Mouse (Mus musculus) liver, adult 2 months (tissue): ENCODE measurements around the gene Pcolce2.

Source experiments
- CTCF ChIP-seq: fragments of 200-500 bp; IDR thresholded peaks from 2 replicates; pipeline ENCODE4 v1.5.1; 2011; ENCODE audit warnings: low read depth, low read length, control low read depth
- POLR2A ChIP-seq: fragments of 200-500 bp; IDR thresholded peaks from 2 replicates; pipeline ENCODE4 v1.6.1; 2011; ENCODE audit warnings: low read length, control low read depth; ENCODE audit not compliant: insufficient read depth; ENCODE audit errors: extremely low read depth

DNA sequence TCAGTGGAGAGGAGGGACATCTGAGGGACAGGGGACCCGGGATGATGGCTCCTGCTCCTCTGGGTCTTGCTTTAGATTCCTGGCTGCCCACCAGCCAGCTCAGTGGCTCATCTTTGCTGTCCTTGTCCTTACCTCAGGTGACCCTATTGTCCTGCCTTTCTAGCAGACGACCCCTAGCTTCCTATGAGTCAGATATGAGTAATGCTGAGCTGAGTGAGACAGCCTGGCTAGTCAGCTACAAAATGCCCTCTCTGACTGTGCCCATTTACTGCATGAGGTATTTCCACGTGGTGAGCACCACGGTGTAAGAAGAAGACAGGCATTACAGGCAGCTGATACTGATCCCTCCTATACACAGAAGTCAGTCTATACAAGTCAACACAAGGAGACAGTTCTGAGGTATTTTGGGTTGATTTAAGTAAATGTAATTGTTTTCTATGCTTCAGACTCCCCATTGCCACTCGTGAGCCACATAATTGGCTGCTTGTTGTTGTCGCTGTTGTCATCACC lies 8.9 kb upstream of the Pcolce2 start:
- TF ChIP-seq POLR2A (no peak), CTCF (no peak)
